Comparison of ENCODE assay signal across 13 mouse cellular contexts in genomic region chr4:66894547-66894946, GRCm38 (mm10).
DNase-seq lines count a peak whose midpoint lies in the region; ATAC-seq lines count a peak whose summit lies in the region.
"Had no signal": no experiment of that assay in that cellular context is flagged by ENCODE, and none has a peak within 500 bp of the region (broad histone marks: within the 10 kb centered on the region; RNA-seq: fewer than 3 reads in every experiment).

No protein-coding gene starts in this region.

- H3K4me2 ChIP-seq in heart, embryonic 12.5 days: peak overlapping the region; percentile 15
- H3K4me2 ChIP-seq: intestine, embryonic 15.5 days; midbrain, embryonic 15.5 days had no signal

- H3K4me1 ChIP-seq in heart, embryonic 12.5 days (replicated peaks): peaks cover 12% of the 10 kb centered on the region
- H3K4me1 ChIP-seq: intestine, embryonic 15.5 days; midbrain, embryonic 15.5 days had no signal

- ATAC-seq in heart, embryonic 12.5 days (ENCODE audit: insufficient number of reproducible peaks, low FRiP score): peak; percentile 87
- ATAC-seq: intestine, embryonic 15.5 days; midbrain, embryonic 15.5 days had no signal

- 3% methylated on average over 2 of the region's 2 CpGs for WGBS in heart, embryonic 12.5 days

- no peaks in the 10 kb centered on the region for H3K9me3 ChIP-seq in heart, embryonic 12.5 days (replicated peaks)
- H3K9me3 ChIP-seq: intestine, embryonic 15.5 days; midbrain, embryonic 15.5 days had no signal

- DNase-seq in adrenal gland, postnatal 14 days: peak; percentile 17
- DNase-seq in adrenal gland, adult 8-10 months: no peak
- DNase-seq in right cerebral cortex, postnatal 10 days (ENCODE audit: low spot score in 2 of 2): peak; percentile 24 to 32
- no peak for DNase-seq in right cerebral cortex, postnatal 4 days
- DNase-seq in cerebellum, postnatal 4 days (ENCODE audit: low spot score in 2 of 2): no peak
- no peak for DNase-seq in thymus, postnatal 0 days (ENCODE audit: low spot score)
- DNase-seq in right cerebral cortex, postnatal 36 days (ENCODE audit: low spot score in 2 of 2): no peak
- DNase-seq: B cell, adult 2 months; gastrocnemius, postnatal 10 days; layer of hippocampus, postnatal 36 days had no signal

- no peak overlapping the region for H3K9ac ChIP-seq in heart, embryonic 12.5 days
- H3K9ac ChIP-seq: intestine, embryonic 15.5 days; midbrain, embryonic 15.5 days had no signal

- no peak overlapping the region for H3K4me3 ChIP-seq in heart, embryonic 12.5 days
- H3K4me3 ChIP-seq: intestine, embryonic 15.5 days; midbrain, embryonic 15.5 days had no signal

- H3K27me3 ChIP-seq in heart, embryonic 12.5 days (replicated peaks): no peaks in the 10 kb centered on the region
- H3K27me3 ChIP-seq: intestine, embryonic 15.5 days; midbrain, embryonic 15.5 days had no signal

- peak overlapping the region; percentile 61 for H3K27ac ChIP-seq in heart, embryonic 12.5 days (ENCODE audit: poor library complexity, severe bottlenecking)
- H3K27ac ChIP-seq: intestine, embryonic 15.5 days; midbrain, embryonic 15.5 days had no signal

- H3K36me3 ChIP-seq in heart, embryonic 12.5 days: no peaks in the 10 kb centered on the region
- H3K36me3 ChIP-seq: intestine, embryonic 15.5 days; midbrain, embryonic 15.5 days had no signal

Comparison
In these comparisons a context has a peak if more than half of its experiments do, and no peak if none do; other contexts are left out.
1. DNase-seq: peak in adrenal gland, postnatal 14 days (single experiment) and right cerebral cortex, postnatal 10 days (2 of 2); none in adrenal gland, adult 8-10 months (single experiment), right cerebral cortex, postnatal 4 days (single experiment), cerebellum, postnatal 4 days (0 of 2), thymus, postnatal 0 days (single experiment) and right cerebral cortex, postnatal 36 days (0 of 2).